Mouse (Mus musculus) limb, embryonic 11.5 days (tissue): ENCODE measurements at regions not wholly inside any gene's neighbourhood (a gene's known extent, or its start where the extent isn't known, plus 50 kb on each side); places are given as distances from the start of the nearest gene placed in this dataset.

ENCODE experiments used
- ATAC-seq: fragments of 200-750 bp; cut with Nextera tagmentation; 2 replicates; pipeline ENCODE4 v1.8.0; 2017; ENCODE audit warnings: low read depth; ENCODE audit not compliant: insufficient number of reproducible peaks, low FRiP score, low TSS enrichment
- DNase-seq: peaks from one replicate; pipeline ENCODE4 v3.0.0-alpha.2; 2015; ENCODE audit warnings: low spot score
- H3K27ac ChIP-seq: fragments of 300-500 bp; sonication (generic); replicated peaks from 2 replicates; pipeline ENCODE4 v1.5.1; 2014; ENCODE audit warnings: low read depth, mild to moderate bottlenecking, low read length
- H3K27me3 ChIP-seq: fragments of 300-500 bp; sonication (generic); 2 replicates; pipeline ENCODE4 v1.6.1; 2014; ENCODE audit warnings: mild to moderate bottlenecking, low read length, mixed read lengths; ENCODE audit not compliant: control insufficient read depth, insufficient read depth
- H3K36me3 ChIP-seq: fragments of 300-500 bp; sonication (generic); 2 replicates; pipeline ENCODE4 v1.6.1; 2014; ENCODE audit warnings: mild to moderate bottlenecking, low read length, moderate library complexity, mixed read lengths; ENCODE audit not compliant: control insufficient read depth, insufficient read depth
- H3K4me1 ChIP-seq: fragments of 300-500 bp; sonication (generic); 2 replicates; pipeline ENCODE4 v1.6.1; 2014; ENCODE audit warnings: low read length, mixed read lengths; ENCODE audit not compliant: control insufficient read depth, insufficient read depth
- H3K4me2 ChIP-seq: fragments of 300-500 bp; sonication (generic); 2 replicates; pipeline ENCODE4 v1.6.1; 2014; ENCODE audit warnings: low read depth, mild to moderate bottlenecking, moderate library complexity; ENCODE audit not compliant: severe bottlenecking
- H3K4me3 ChIP-seq: fragments of 300-500 bp; sonication (generic); 2 replicates; pipeline ENCODE4 v1.5.1; 2014; ENCODE audit warnings: low read depth, low read length
- H3K9ac ChIP-seq: fragments of 300-500 bp; sonication (generic); 2 replicates; pipeline ENCODE4 v1.6.1; 2014; ENCODE audit warnings: mild to moderate bottlenecking, low read length
- H3K9me3 ChIP-seq: fragments of 300-500 bp; sonication (generic); 2 replicates; pipeline ENCODE4 v1.6.1; 2016; ENCODE audit warnings: low read length; ENCODE audit not compliant: control insufficient read depth
- WGBS: fragments of 180-500 bp; shearing (Covaris S2); extraction: QIAGEN DNeasy Blood & Tissue Kit; methylation state at CpG from one replicate; pipeline ENCODE4 v1.1.7; 2014; 5-methylcytosine and 5-hydroxymethylcytosine counted together

DNA sequence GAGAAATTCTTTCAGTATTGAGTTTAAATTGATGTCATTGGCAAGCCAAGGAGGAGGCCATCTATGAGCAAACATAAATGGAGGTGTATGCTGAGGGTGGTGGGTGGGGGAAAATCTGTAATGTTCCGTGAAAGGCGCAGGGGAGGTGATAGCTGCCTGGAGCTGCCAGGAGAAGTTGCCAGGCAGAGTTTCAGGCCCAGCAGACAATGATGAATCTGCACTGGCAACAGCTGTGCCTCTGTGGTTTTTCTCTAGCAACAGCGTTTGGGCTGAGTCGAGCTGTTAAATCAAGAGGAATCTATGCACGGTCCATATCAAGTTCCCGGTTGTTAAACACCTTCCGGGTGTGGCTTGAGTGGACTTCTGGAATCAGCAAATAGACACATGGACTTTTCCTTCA lies 120.7 kb upstream of the Lhx8 start:
- Histone ChIP-seq H3K9ac (no peak overlapping the region), H3K4me3 (no peak overlapping the region), H3K4me2 (no peak overlapping the region), H3K27me3 (no peaks in the 10 kb centered on the region), H3K4me1 (no peaks in the 10 kb centered on the region), H3K27ac (no peak overlapping the region), H3K9me3 (no peaks in the 10 kb centered on the region), H3K36me3 (no peaks in the 10 kb centered on the region)
- DNase-seq = no peak
- no peak for ATAC-seq
- 79% methylated on average over 7 of the region's 7 CpGs for WGBS

DNA sequence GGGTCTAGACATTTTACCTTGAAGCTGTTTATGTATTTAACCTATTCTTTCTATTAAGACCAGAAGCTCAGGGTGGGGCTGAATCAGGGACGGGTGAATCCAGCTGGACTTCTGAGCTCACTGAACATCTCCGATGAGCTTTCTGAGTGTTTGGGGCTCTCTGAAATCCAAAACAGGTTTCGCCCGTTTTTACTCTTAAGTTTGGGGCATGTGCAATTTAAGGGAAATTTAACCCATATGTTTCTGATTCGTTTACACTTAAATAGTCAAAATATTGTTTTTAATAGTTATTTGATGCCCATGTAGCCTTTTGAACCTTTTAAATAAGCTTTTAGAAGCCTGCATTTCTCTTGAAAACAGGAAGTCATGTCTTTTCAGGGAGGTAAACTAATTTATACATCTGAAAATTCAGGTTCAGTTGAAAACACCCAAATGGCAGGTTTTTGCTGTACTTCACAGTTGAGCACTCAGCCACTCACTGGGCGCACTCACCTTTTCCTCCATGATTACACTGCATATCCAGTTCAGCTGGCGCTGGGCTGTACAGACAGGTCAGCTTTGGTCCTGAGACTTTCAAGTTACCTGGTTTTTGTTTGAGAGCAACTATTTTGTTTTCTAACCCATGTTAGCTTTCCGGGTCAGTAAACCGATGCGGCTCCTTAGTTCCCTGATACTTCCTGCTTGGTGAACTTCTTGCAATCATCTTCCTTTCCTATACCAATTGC lies 113.1 kb upstream of the Lhx8 start:
- no peak overlapping the region for H3K9ac ChIP-seq
- WGBS = 62% methylated on average over 10 of the region's 10 CpGs
- no peak for DNase-seq
- H3K27me3 ChIP-seq = no peaks in the 10 kb centered on the region
- no peaks in the 10 kb centered on the region for H3K36me3 ChIP-seq
- no peak overlapping the region for H3K4me2 ChIP-seq
- H3K27ac ChIP-seq = no peak overlapping the region
- no peaks in the 10 kb centered on the region for H3K4me1 ChIP-seq
- no peak for ATAC-seq
- no peaks in the 10 kb centered on the region for H3K9me3 ChIP-seq
- H3K4me3 ChIP-seq = no peak overlapping the region

DNA sequence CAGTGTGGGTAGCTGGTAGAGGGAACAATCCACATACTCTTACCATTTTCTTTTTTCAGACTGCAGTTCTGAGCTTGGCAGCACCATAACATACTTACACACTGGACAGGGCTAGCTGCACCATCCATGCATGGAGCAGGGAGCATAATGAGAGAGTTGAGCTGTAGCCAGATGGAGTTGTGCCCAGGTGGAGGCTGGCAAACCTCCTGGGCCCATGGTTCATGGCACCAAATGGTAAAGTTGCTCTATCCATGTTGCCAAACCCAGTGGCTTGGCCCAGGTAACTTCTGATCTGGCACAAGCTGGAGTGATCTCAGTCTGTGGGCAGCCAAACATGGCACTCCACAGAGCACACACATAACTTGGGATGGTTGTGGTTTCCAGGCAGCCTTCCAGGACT lies 111.0 kb upstream of the Lhx8 start:
- DNase-seq (no peak), ATAC-seq (no peak)
- no peaks in the 10 kb centered on the region for H3K4me1 ChIP-seq
- H3K9me3 ChIP-seq = no peaks in the 10 kb centered on the region
- no peaks in the 10 kb centered on the region for H3K36me3 ChIP-seq
- no peak overlapping the region for H3K4me3 ChIP-seq
- H3K27me3 ChIP-seq = no peaks in the 10 kb centered on the region
- H3K9ac ChIP-seq = no peak overlapping the region
- H3K27ac ChIP-seq = no peak overlapping the region
- H3K4me2 ChIP-seq = no peak overlapping the region

DNA sequence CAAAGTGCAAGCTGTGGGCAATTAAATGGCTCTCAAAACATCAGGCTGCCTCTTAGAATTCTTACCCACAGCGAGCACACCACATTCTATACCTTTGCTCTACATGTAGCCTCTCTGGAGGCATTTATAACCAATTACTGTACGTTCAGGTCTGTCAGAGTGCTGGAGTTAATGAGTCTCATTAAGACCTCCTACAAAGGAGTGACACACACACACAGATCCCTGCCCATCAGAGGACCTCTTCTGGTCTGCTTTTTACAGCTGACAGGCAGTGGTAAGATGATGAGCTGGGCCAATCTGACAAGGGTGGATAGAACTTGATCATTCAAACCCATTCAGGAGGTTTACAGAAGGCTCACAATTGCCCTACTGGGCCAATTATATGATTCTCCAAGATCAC lies 110.4 kb upstream of the Lhx8 start:
- H3K9ac ChIP-seq = no peak overlapping the region
- H3K9me3 ChIP-seq = no peaks in the 10 kb centered on the region
- no peaks in the 10 kb centered on the region for H3K4me1 ChIP-seq
- no peak overlapping the region for H3K4me3 ChIP-seq
- 27% methylated on average over 2 of the region's 2 CpGs for WGBS
- DNase-seq (no peak), ATAC-seq (no peak)
- no peak overlapping the region for H3K4me2 ChIP-seq
- no peak overlapping the region for H3K27ac ChIP-seq
- no peaks in the 10 kb centered on the region for H3K27me3 ChIP-seq
- no peaks in the 10 kb centered on the region for H3K36me3 ChIP-seq

DNA sequence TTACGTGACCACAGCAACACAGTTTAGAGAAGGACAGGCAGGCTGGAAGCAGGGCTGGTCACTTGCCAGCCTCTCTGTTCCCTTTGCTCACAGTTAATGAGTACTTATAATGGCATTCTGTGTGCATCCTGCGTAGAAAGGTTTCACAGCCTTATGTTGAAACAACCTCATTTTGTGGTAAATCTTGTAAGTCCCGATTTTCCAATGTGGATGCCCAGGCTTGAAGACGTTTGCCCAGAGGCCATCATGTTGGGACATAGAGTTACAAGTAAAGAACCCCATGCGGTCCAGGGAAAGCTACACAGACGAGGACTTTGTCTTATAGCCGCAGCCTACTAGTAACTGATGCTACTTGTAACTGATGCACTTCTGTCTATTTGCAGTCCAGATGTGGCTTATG lies 100.4 kb upstream of the Lhx8 start:
- DNase-seq = no peak

DNA sequence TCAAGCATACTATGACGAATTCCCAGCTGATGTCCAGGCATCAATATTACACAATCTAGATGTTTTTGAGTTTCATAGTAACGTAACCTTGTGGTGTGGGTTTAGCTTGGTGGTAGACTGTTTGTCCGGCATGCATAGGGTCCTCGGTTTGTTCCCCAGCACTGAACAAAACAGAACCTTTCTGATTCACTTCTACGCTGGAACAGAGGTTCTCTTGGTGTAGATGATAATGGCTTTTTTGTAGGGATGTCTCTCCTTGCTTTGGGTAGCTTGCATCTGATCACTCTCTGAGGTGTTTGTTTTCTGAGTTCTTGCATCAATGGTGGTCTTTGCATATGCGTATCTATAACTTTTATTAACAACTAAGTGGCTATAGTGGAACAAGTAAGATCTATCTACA lies 99.2 kb upstream of the Lhx8 start:
- ATAC-seq (no peak), DNase-seq (no peak)
- Histone ChIP-seq H3K4me2 (no peak overlapping the region), H3K36me3 (no peaks in the 10 kb centered on the region), H3K27ac (no peak overlapping the region), H3K9ac (no peak overlapping the region), H3K9me3 (no peaks in the 10 kb centered on the region), H3K4me1 (no peaks in the 10 kb centered on the region), H3K27me3 (no peaks in the 10 kb centered on the region), H3K4me3 (no peak overlapping the region)
- WGBS = 91% methylated on average over 6 of the region's 6 CpGs

More for the DNA sequence above, 100.4 kb upstream of the Lhx8 start:
- no peak for ATAC-seq
- Histone ChIP-seq H3K9me3 (no peaks in the 10 kb centered on the region), H3K4me3 (no peak overlapping the region), H3K36me3 (no peaks in the 10 kb centered on the region), H3K9ac (no peak overlapping the region), H3K4me1 (no peaks in the 10 kb centered on the region), H3K27me3 (no peaks in the 10 kb centered on the region), H3K27ac (no peak overlapping the region), H3K4me2 (no peak overlapping the region)
- WGBS = 86% methylated on average over 7 of the region's 7 CpGs

DNA sequence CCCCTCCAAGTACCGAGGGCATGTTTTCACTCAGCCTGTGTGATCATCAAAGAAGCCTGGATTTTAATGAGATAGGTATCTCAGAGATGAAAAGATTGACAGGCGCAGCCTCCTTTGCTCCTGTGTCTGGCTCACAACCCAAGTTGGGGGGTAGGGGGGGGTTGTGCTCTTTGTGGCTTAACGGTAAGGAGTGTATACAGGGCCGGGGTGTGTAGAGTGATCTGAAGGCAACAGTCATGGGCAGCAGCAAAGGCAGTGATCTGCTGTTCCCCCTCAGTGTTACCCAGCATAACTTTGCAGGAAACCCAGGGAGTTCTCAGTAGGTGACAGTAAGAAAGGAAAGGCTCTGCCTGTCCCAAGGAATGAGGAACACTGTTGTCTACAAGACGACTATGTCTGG lies 94.1 kb upstream of the Lhx8 start:
- DNase-seq (no peak), ATAC-seq (no peak)
- no peak overlapping the region for H3K27ac ChIP-seq
- H3K4me2 ChIP-seq = no peak overlapping the region
- 77% methylated on average over 5 of the region's 5 CpGs for WGBS
- H3K4me3 ChIP-seq = no peak overlapping the region
- no peaks in the 10 kb centered on the region for H3K36me3 ChIP-seq
- no peaks in the 10 kb centered on the region for H3K9me3 ChIP-seq
- no peaks in the 10 kb centered on the region for H3K4me1 ChIP-seq
- no peaks in the 10 kb centered on the region for H3K27me3 ChIP-seq
- H3K9ac ChIP-seq = no peak overlapping the region

DNA sequence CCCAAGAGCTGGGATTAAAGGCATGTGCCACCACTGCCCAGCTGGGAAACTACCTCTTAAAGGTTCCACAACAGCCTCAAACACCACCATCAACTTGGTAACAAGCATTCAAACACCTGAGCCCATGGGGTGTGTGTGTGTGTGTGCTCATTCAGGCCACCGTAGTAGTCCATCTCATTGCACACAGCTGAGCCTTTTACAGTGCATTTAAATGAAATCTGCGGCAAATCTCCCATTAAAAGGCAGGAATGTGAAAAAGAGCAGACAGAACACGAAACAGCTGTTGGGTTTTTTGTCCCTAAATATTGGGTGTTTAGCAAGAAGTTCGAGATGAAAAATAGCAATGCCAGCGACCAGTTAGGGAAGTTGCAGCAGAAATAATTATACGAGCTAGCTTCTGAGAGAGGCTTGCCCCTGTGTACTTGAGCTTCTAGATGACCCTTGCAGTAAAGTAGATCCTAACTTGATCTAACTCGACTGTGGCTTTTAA lies 91.0 kb upstream of the Lhx8 start:
- WGBS = 80% methylated on average over 7 of the region's 7 CpGs
- ATAC-seq (no peak), DNase-seq (no peak)
- no peak overlapping the region for H3K9ac ChIP-seq
- no peak overlapping the region for H3K4me2 ChIP-seq
- no peak overlapping the region for H3K4me3 ChIP-seq
- H3K9me3 ChIP-seq = no peaks in the 10 kb centered on the region
- no peaks in the 10 kb centered on the region for H3K27me3 ChIP-seq
- no peaks in the 10 kb centered on the region for H3K4me1 ChIP-seq
- H3K27ac ChIP-seq = no peak overlapping the region
- no peaks in the 10 kb centered on the region for H3K36me3 ChIP-seq
